Comparison of ENCODE assay signal across 13 mouse cellular contexts in the genomic region with DNA sequence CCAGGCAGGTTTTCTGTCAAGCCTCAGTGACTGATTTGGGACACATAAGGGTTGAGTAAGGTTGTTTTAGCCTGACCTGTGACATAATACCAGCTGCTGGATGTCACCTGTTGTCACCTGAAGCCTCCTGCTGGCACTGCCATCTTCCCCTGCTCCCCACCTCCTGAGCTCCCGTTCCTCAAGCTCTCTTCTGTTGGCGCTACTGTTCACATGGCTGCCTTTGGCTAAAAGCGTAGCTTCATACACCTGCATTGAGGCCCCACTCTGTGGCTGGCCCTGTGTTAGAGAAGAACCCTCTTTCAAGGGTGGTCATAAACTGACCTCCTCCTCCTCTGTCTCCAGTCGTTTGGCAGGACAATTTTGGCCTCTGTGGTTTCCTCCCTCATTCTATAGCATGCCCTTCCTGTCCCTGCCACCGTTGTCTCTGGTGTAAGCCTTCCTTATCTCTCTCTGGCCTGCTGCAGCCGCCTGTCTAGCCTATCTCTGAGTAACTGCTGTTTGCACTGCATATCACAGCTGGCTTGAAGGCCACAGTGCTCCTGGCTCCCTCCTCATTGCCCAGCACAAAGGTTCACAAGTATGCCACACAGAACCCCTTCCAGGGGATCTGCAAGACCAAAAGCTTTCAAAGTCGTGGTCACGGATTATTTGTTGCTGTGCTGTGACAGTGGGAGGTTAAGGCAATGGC. TPM values are rescaled to one million over a fixed set of nuclear protein-coding genes. Genes with fewer than 3 reads are reported as not detected.
DNase-seq lines count a peak whose midpoint lies in the region; ATAC-seq and TF ChIP-seq lines count a peak whose summit lies in the region.
"Had no signal": no experiment of that assay in that cellular context is flagged by ENCODE, and none has a peak within 500 bp of the region (broad histone marks: within the 10 kb centered on the region; RNA-seq: fewer than 3 reads in every experiment).

No protein-coding gene starts in this region.

- H3K4me3 ChIP-seq in heart, embryonic 15.5 days: no peak overlapping the region
- H3K4me3 ChIP-seq in bone marrow macrophage, adult 2 months (ENCODE audit: insufficient read depth, low read length): no peak overlapping the region
- no peak overlapping the region for H3K4me3 ChIP-seq in limb, embryonic 10.5 days
- H3K4me3 ChIP-seq: neural tube, embryonic 12.5 days had no signal

- H3K9ac ChIP-seq in heart, embryonic 15.5 days: no peak overlapping the region
- H3K9ac ChIP-seq: neural tube, embryonic 12.5 days had no signal

- peaks cover 18% of the 10 kb centered on the region; the same call in 1 of the 2 replicates for H3K36me3 ChIP-seq in heart, embryonic 15.5 days
- H3K36me3 ChIP-seq in limb, embryonic 10.5 days: peaks cover 48% of the 10 kb centered on the region

- no peak overlapping the region for H3K27ac ChIP-seq in heart, embryonic 15.5 days
- peak overlapping the region; percentile 98 for H3K27ac ChIP-seq in bone marrow macrophage, adult 2 months (ENCODE audit: insufficient read depth, low read depth, low read length)
- H3K27ac ChIP-seq in limb, embryonic 10.5 days: peak overlapping the region; percentile 1; the same call in 1 of the 2 replicates
- H3K27ac ChIP-seq: neural tube, embryonic 12.5 days had no signal

- no peaks in the 10 kb centered on the region for H3K27me3 ChIP-seq in heart, embryonic 15.5 days
- no peaks in the 10 kb centered on the region for H3K27me3 ChIP-seq in limb, embryonic 10.5 days (ENCODE audit: low read depth, poor library complexity, severe bottlenecking)

- peak; percentile 66 for ATAC-seq in heart, embryonic 15.5 days (replicated peaks; ENCODE audit: insufficient number of reproducible peaks, insufficient read depth, low FRiP score, low read depth)
- ATAC-seq: inflammation-experienced regulatory T-cells, adult 6 months; lung, postnatal 0 days had no signal

- WGBS in heart, embryonic 15.5 days: 39% methylated on average over 8 of the region's 8 CpGs
- WGBS in limb, embryonic 10.5 days: 70% methylated on average over 8 of the region's 8 CpGs

- no peak overlapping the region for H3K4me2 ChIP-seq in heart, embryonic 15.5 days
- H3K4me2 ChIP-seq: neural tube, embryonic 12.5 days had no signal

- peaks cover 33% of the 10 kb centered on the region for H3K4me1 ChIP-seq in heart, embryonic 15.5 days (replicated peaks)
- peaks cover 68% of the 10 kb centered on the region for H3K4me1 ChIP-seq in bone marrow macrophage, adult 2 months (ENCODE audit: control insufficient read depth, insufficient read depth, low read length)
- peaks cover 4% of the 10 kb centered on the region; the same call in 1 of the 2 replicates for H3K4me1 ChIP-seq in limb, embryonic 10.5 days
- H3K4me1 ChIP-seq: neural tube, embryonic 12.5 days had no signal

- no peak for DNase-seq in heart, adult 9 months (ENCODE audit: low spot score in 2 of 2)
- no peak for DNase-seq in limb, embryonic 10.5 days (ENCODE audit: low spot score)
- peak; percentile 49 to 55 for DNase-seq in spleen, postnatal 14 days (ENCODE audit: low spot score in 2 of 2)
- DNase-seq in adipocyte (ENCODE audit: low spot score): no peak
- DNase-seq in gastrocnemius, postnatal 36 days: no peak
- no peak for DNase-seq in adrenal gland, postnatal 25 days
- DNase-seq: layer of hippocampus, postnatal 36 days had no signal

- no peaks in the 10 kb centered on the region for H3K9me3 ChIP-seq in heart, embryonic 15.5 days (replicated peaks)
- no peaks in the 10 kb centered on the region for H3K9me3 ChIP-seq in limb, embryonic 10.5 days (replicated peaks)
- H3K9me3 ChIP-seq: neural tube, embryonic 12.5 days had no signal

- no peak for TF ChIP-seq CTCF in bone marrow macrophage, adult 2 months (IDR thresholded peaks at IDR 0.05; ENCODE audit: low read depth, low read length)

- intact Hi-C loops in gastrocnemius, postnatal 36 days (cut with DNase I): no loop called here

- TF ChIP-seq POLR2A in bone marrow macrophage, adult 2 months (IDR thresholded peaks at IDR 0.05; ENCODE audit: borderline replicate concordance, low read depth, low read length): no peak

RNA-seq across cellular contexts. Expression of gene Mknk1, which starts 10.1 kb away (rescaled TPM):
- polyA plus RNA-seq in heart, embryonic 15.5 days (2015; fragmentation: Nextera tagmentation; extraction: Ambion mirVana): 17.3 and 26.9 TPM in 2 replicates
- 138 and 149 TPM in 2 replicates for polyA plus RNA-seq in bone marrow macrophage, adult 2 months (2012; ENCODE audit: insufficient read depth, insufficient read length, missing spikeins)
- 23.1 and 29.6 TPM in 2 replicates for polyA plus RNA-seq in limb, embryonic 10.5 days (2016; fragmentation: Nextera tagmentation; extraction: Ambion mirVana)
- 10 to 100 TPM; 22.9 to 24.7 TPM for total RNA-seq in gastrocnemius, postnatal 36 days (2021)
- total RNA-seq in adrenal gland, postnatal 25 days (2021): 53.9 and 62.4 TPM in 2 replicates

RNA-seq across cellular contexts. Expression of gene Mob3c, which starts 21.2 kb away (rescaled TPM):
- polyA plus RNA-seq in heart, embryonic 15.5 days (2015; fragmentation: Nextera tagmentation; extraction: Ambion mirVana): 8.1 and 11.0 TPM in 2 replicates
- 25.3 and 27.5 TPM in 2 replicates for polyA plus RNA-seq in bone marrow macrophage, adult 2 months (2012; ENCODE audit: insufficient read depth, insufficient read length, missing spikeins)
- polyA plus RNA-seq in limb, embryonic 10.5 days (2016; fragmentation: Nextera tagmentation; extraction: Ambion mirVana): 4.4 and 6.5 TPM in 2 replicates
- 1 to 10 TPM; 1.8 to 3.1 TPM for total RNA-seq in gastrocnemius, postnatal 36 days (2021)
- 12.0 and 18.9 TPM in 2 replicates for total RNA-seq in adrenal gland, postnatal 25 days (2021)

RNA-seq across cellular contexts. Expression of gene Kncn, which starts 35.1 kb away (rescaled TPM):
- polyA plus RNA-seq in heart, embryonic 15.5 days (2015; fragmentation: Nextera tagmentation; extraction: Ambion mirVana): not detected in 2 replicates
- polyA plus RNA-seq in bone marrow macrophage, adult 2 months (2012; ENCODE audit: insufficient read depth, insufficient read length, missing spikeins): not detected in 2 replicates
- polyA plus RNA-seq in limb, embryonic 10.5 days (2016; fragmentation: Nextera tagmentation; extraction: Ambion mirVana): not detected in 2 replicates
- not detected for total RNA-seq in gastrocnemius, postnatal 36 days (2021)
- total RNA-seq in adrenal gland, postnatal 25 days (2021): not detected in 2 replicates
- total RNA-seq: adrenal gland, adult 18-20 months had no signal
- polyA plus RNA-seq: inflammation-experienced regulatory T-cells, adult 6 months; lung, postnatal 0 days; neural tube, embryonic 12.5 days had no signal

RNA-seq across cellular contexts. Expression of gene 6430628N08Rik, which starts 41.3 kb away (rescaled TPM):
- not detected in 2 replicates for polyA plus RNA-seq in heart, embryonic 15.5 days (2015; fragmentation: Nextera tagmentation; extraction: Ambion mirVana)
- not detected in 2 replicates for polyA plus RNA-seq in bone marrow macrophage, adult 2 months (2012; ENCODE audit: insufficient read depth, insufficient read length, missing spikeins)
- polyA plus RNA-seq in limb, embryonic 10.5 days (2016; fragmentation: Nextera tagmentation; extraction: Ambion mirVana): 0.11 TPM in 1 of 2 replicates, not detected in the other
- total RNA-seq in gastrocnemius, postnatal 36 days (2021): not detected
- not detected in 2 replicates for total RNA-seq in adrenal gland, postnatal 25 days (2021)
- total RNA-seq: adrenal gland, adult 18-20 months; layer of hippocampus, postnatal 36 days had no signal
- polyA plus RNA-seq: inflammation-experienced regulatory T-cells, adult 6 months; lung, postnatal 0 days; neural tube, embryonic 12.5 days had no signal

Comparison
In these comparisons a context has a peak if more than half of its experiments do, and no peak if none do; other contexts are left out.
1. DNase-seq: peak in spleen, postnatal 14 days (2 of 2); none in heart, adult 9 months (0 of 2), limb, embryonic 10.5 days (single experiment), adipocyte (single experiment), gastrocnemius, postnatal 36 days (0 of 2) and adrenal gland, postnatal 25 days (single experiment).